Mouse (Mus musculus) lung, adult 2 months (tissue): ENCODE measurements around the gene Snapc4.
"Not testable (repeated sequence)": the region's sequence is repeated elsewhere in the genome, so short reads cannot be mapped to it uniquely, and the experiment has no call there.

Source experiments
- CTCF ChIP-seq: fragments of 200-500 bp; IDR thresholded peaks from 2 replicates; pipeline ENCODE4 v1.5.1; 2011; ENCODE audit warnings: mild to moderate bottlenecking, low read length, control low read depth; ENCODE audit not compliant: insufficient read depth
- POLR2A ChIP-seq: fragments of 200-500 bp; IDR thresholded peaks from 2 replicates; pipeline ENCODE4 v1.6.1; 2011; ENCODE audit warnings: low read depth, mild to moderate bottlenecking, control low read depth, low read length, borderline replicate concordance; ENCODE audit errors: extremely low read depth

DNA sequence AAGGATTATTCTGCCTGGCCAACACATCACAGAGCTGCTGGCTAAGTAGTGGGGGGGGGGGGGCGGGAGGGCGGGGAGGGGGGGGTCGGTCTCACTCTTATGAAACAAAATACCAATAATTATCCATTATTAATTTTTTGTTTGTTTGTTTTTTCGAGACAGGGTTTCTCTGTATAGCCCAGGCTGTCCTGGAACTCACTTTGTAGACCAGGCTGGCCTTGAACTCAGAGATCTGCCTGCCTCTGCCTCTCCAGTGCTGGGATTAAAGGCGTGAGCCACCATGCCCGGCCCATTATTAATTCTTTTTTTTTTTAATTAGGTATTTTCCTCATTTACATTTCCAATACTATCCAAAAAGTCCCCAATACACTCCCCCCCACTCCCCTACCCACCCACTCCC, 418 bp upstream of the Snapc4 start:
- TF ChIP-seq CTCF, POLR2A: not testable (repeated sequence)
